Mouse (Mus musculus) stomach, embryonic 14.5 days (tissue): Measurements from ENCODE around the gene Tmem52. TPM values are rescaled to one million over a fixed set of nuclear protein-coding genes. Genes with fewer than 3 reads are reported as not detected.

ENCODE experiments used
- ATAC-seq: fragments of 200-750 bp; cut with Nextera tagmentation; 2 replicates; pipeline ENCODE4 v1.8.0; 2017; ENCODE audit warnings: low read depth, moderate TSS enrichment; ENCODE audit not compliant: insufficient number of reproducible peaks, insufficient read depth, low FRiP score
- H3K27ac ChIP-seq: fragments of 300-500 bp; sonication (generic); 2 replicates; pipeline ENCODE4 v1.5.1; 2014; ENCODE audit warnings: mild to moderate bottlenecking, low read length, moderate library complexity, mixed read lengths
- H3K27me3 ChIP-seq: fragments of 300-500 bp; sonication (generic); 2 replicates; pipeline ENCODE4 v1.6.1; 2014; ENCODE audit warnings: low read length, control low read depth, mixed read lengths; ENCODE audit not compliant: control insufficient read depth, insufficient read depth
- H3K36me3 ChIP-seq: fragments of 300-500 bp; sonication (generic); 2 replicates; pipeline ENCODE4 v1.6.1; 2014; ENCODE audit warnings: mild to moderate bottlenecking, control low read depth, low read length, moderate library complexity, mixed read lengths; ENCODE audit not compliant: control insufficient read depth, insufficient read depth
- H3K4me1 ChIP-seq: fragments of 300-500 bp; sonication (generic); 2 replicates; pipeline ENCODE4 v1.6.1; 2014; ENCODE audit warnings: low read length, control low read depth, mixed read lengths; ENCODE audit not compliant: control insufficient read depth, insufficient read depth
- H3K4me2 ChIP-seq: fragments of 300-500 bp; sonication (generic); replicated peaks from 2 replicates; pipeline ENCODE4 v1.6.1; 2014; ENCODE audit warnings: low read depth, low read length, control low read depth
- H3K4me3 ChIP-seq: fragments of 300-500 bp; sonication (generic); 2 replicates; pipeline ENCODE4 v1.5.1; 2014; ENCODE audit warnings: low read depth, low read length, control low read depth
- H3K9ac ChIP-seq: fragments of 300-500 bp; sonication (generic); replicated peaks from 2 replicates; pipeline ENCODE4 v1.6.1; 2014; ENCODE audit warnings: low read depth, mild to moderate bottlenecking, control low read depth, low read length, moderate library complexity, mixed read lengths
- H3K9me3 ChIP-seq: fragments of 300-500 bp; sonication (generic); 2 replicates; pipeline ENCODE4 v1.6.1; 2016; ENCODE audit warnings: low read depth, low read length, control low read depth; ENCODE audit not compliant: control insufficient read depth
- WGBS: fragments of 180-500 bp; shearing (Covaris S2); extraction: QIAGEN DNeasy Blood & Tissue Kit; methylation state at CpG from one replicate; pipeline ENCODE4 v1.1.7; 2014; 5-methylcytosine and 5-hydroxymethylcytosine counted together
- polyA plus RNA-seq: library from polyadenylated mRNA; unstranded; fragments of >200 nt; fragmentation: Nextera tagmentation; extraction: Ambion mirVana; gene quantifications from 2 replicates; pipeline ENCODE4 v1.2.1, GENCODE M21; 2014

Gene Tmem52
- polyA plus RNA-seq, 1 experiment from 2014 or later: not detected

- Histone ChIP-seq H3K4me1 (no peaks in the 10 kb centered on the region), H3K9ac (no peak overlapping the region), H3K4me3 (no peak overlapping the region), H3K27ac (no peak overlapping the region), H3K27me3 (no peaks in the 10 kb centered on the region), H3K4me2 (no peak overlapping the region), H3K9me3 (no peaks in the 10 kb centered on the region), H3K36me3 (no peaks in the 10 kb centered on the region)
- no peak for ATAC-seq
- 82% methylated on average over 5 of the region's 5 CpGs for WGBS
Measured at GRCm38 (mm10) chr4:155433993-155434392, 34.9 kb upstream of the Tmem52 start.

GRCm38 (mm10) chr4:155442808-155443207 is 26.1 kb upstream of the Tmem52 start:
- Histone ChIP-seq H3K9me3 (no peaks in the 10 kb centered on the region), H3K36me3 (no peaks in the 10 kb centered on the region), H3K9ac (no peak overlapping the region), H3K4me1 (no peaks in the 10 kb centered on the region), H3K4me3 (no peak overlapping the region), H3K4me2 (no peak overlapping the region), H3K27me3 (no peaks in the 10 kb centered on the region), H3K27ac (no peak overlapping the region)
- ATAC-seq: no peak
- WGBS: 74% methylated on average over 3 of the region's 3 CpGs

GRCm38 (mm10) chr4:155451597-155451996 is 17.3 kb upstream of the Tmem52 start:
- Histone ChIP-seq H3K27me3 (no peaks in the 10 kb centered on the region), H3K4me1 (no peaks in the 10 kb centered on the region), H3K27ac (no peak overlapping the region), H3K9me3 (no peaks in the 10 kb centered on the region), H3K36me3 (no peaks in the 10 kb centered on the region), H3K4me3 (no peak overlapping the region), H3K9ac (no peak overlapping the region), H3K4me2 (no peak overlapping the region)
- WGBS: 33% methylated on average over 10 of the region's 10 CpGs
- no peak for ATAC-seq

- H3K9me3 ChIP-seq: no peaks in the 10 kb centered on the region
- no peak overlapping the region for H3K27ac ChIP-seq
- no peaks in the 10 kb centered on the region for H3K27me3 ChIP-seq
- H3K4me1 ChIP-seq: no peaks in the 10 kb centered on the region
- H3K36me3 ChIP-seq: no peaks in the 10 kb centered on the region
- no peak for ATAC-seq
- WGBS: 78% methylated on average over 5 of the region's 5 CpGs
- no peak overlapping the region for H3K4me2 ChIP-seq
- no peak overlapping the region for H3K4me3 ChIP-seq
- H3K9ac ChIP-seq: no peak overlapping the region
Measured at GRCm38 (mm10) chr4:155458575-155458974, 10.3 kb upstream of the Tmem52 start.

- H3K9ac ChIP-seq: no peak overlapping the region
- no peaks in the 10 kb centered on the region for H3K9me3 ChIP-seq
Measured at GRCm38 (mm10) chr4:155463050-155463449, 5.9 kb upstream of the Tmem52 start.

GRCm38 (mm10) chr4:155463611-155464010 is 5.3 kb upstream of the Tmem52 start:
- H3K27ac ChIP-seq: no peak overlapping the region
- ATAC-seq: no peak
- no peak overlapping the region for H3K4me3 ChIP-seq
- H3K4me1 ChIP-seq: no peaks in the 10 kb centered on the region
- 89% methylated on average over 6 of the region's 6 CpGs for WGBS
- no peaks in the 10 kb centered on the region for H3K36me3 ChIP-seq
- H3K4me2 ChIP-seq: no peak overlapping the region
- no peak overlapping the region for H3K9ac ChIP-seq
- H3K9me3 ChIP-seq: no peaks in the 10 kb centered on the region
- no peaks in the 10 kb centered on the region for H3K27me3 ChIP-seq

More at GRCm38 (mm10) chr4:155463050-155463449, 5.9 kb upstream of the Tmem52 start:
- Histone ChIP-seq H3K27ac (no peak overlapping the region), H3K4me2 (no peak overlapping the region), H3K4me1 (no peaks in the 10 kb centered on the region), H3K4me3 (no peak overlapping the region), H3K36me3 (no peaks in the 10 kb centered on the region), H3K27me3 (no peaks in the 10 kb centered on the region)
- no peak for ATAC-seq
- 76% methylated on average over 13 of the region's 13 CpGs for WGBS

GRCm38 (mm10) chr4:155464061-155464460 is 4.9 kb upstream of the Tmem52 start:
- Histone ChIP-seq H3K36me3 (no peaks in the 10 kb centered on the region), H3K27ac (no peak overlapping the region), H3K4me3 (no peak overlapping the region), H3K4me1 (peaks cover 2% of the 10 kb centered on the region; the same call in 1 of the 2 replicates), H3K27me3 (no peaks in the 10 kb centered on the region), H3K9me3 (no peaks in the 10 kb centered on the region), H3K9ac (no peak overlapping the region), H3K4me2 (no peak overlapping the region)
- no peak for ATAC-seq
- 87% methylated on average over 4 of the region's 4 CpGs for WGBS

- no peaks in the 10 kb centered on the region for H3K36me3 ChIP-seq
- 80% methylated on average over 6 of the region's 6 CpGs for WGBS
Measured at GRCm38 (mm10) chr4:155465607-155466006, 3.3 kb upstream of the Tmem52 start.

GRCm38 (mm10) chr4:155466080-155466479 is 2.8 kb upstream of the Tmem52 start:
- ATAC-seq: no peak
- no peaks in the 10 kb centered on the region for H3K27me3 ChIP-seq
- WGBS: 82% methylated on average over 5 of the region's 5 CpGs

More at GRCm38 (mm10) chr4:155465607-155466006, 3.3 kb upstream of the Tmem52 start:
- no peak for ATAC-seq
- no peak overlapping the region for H3K9ac ChIP-seq
- H3K27me3 ChIP-seq: no peaks in the 10 kb centered on the region
- H3K4me1 ChIP-seq: peaks cover 3% of the 10 kb centered on the region; the same call in 1 of the 2 replicates
- no peaks in the 10 kb centered on the region for H3K9me3 ChIP-seq
- H3K4me3 ChIP-seq: no peak overlapping the region
- H3K4me2 ChIP-seq: no peak overlapping the region
- H3K27ac ChIP-seq: no peak overlapping the region

More at GRCm38 (mm10) chr4:155466080-155466479, 2.8 kb upstream of the Tmem52 start:
- Histone ChIP-seq H3K36me3 (no peaks in the 10 kb centered on the region), H3K4me2 (no peak overlapping the region), H3K9me3 (no peaks in the 10 kb centered on the region), H3K4me1 (peaks cover 3% of the 10 kb centered on the region; the same call in 1 of the 2 replicates), H3K4me3 (no peak overlapping the region), H3K27ac (no peak overlapping the region), H3K9ac (no peak overlapping the region)
